Mouse (Mus musculus) spleen, adult 2 months (tissue): ENCODE measurements at regions not wholly inside any gene's neighbourhood (a gene's known extent, or its start where the extent isn't known, plus 50 kb on each side); places are given as distances from the start of the nearest gene placed in this dataset.

Experiments
- DNase-seq, 2 experiments: peaks; one replicate each; pipeline versions ENCODE4 v3.0.0 to v3.0.0-alpha.2; 2012 to 2021; ENCODE audit warnings: low spot score in 2 of 2, low read depth in 1 of 2
- H3K27ac ChIP-seq: fragments of 200-500 bp; 2 replicates; pipeline ENCODE4 v1.5.1; 2012; ENCODE audit warnings: low read length, inconsistent platforms; ENCODE audit not compliant: insufficient read depth
- H3K27me3 ChIP-seq: fragments of 200-500 bp; 2 replicates; pipeline ENCODE4 v1.6.1; 2012; ENCODE audit warnings: mild to moderate bottlenecking, moderate library complexity, low read length, inconsistent platforms; ENCODE audit not compliant: control insufficient read depth, insufficient read depth
- H3K36me3 ChIP-seq: fragments of 200-500 bp; 2 replicates; pipeline ENCODE4 v1.6.1; 2012; ENCODE audit warnings: mild to moderate bottlenecking, low read length, inconsistent platforms; ENCODE audit not compliant: control insufficient read depth, insufficient read depth
- H3K4me1 ChIP-seq: fragments of 200-500 bp; 2 replicates; pipeline ENCODE4 v1.6.1; 2011; ENCODE audit warnings: inconsistent platforms; ENCODE audit not compliant: control insufficient read depth, insufficient read depth, insufficient read length
- H3K4me3 ChIP-seq: fragments of 200-500 bp; 2 replicates; pipeline ENCODE4 v1.5.1; 2011; ENCODE audit warnings: mild to moderate bottlenecking, inconsistent platforms; ENCODE audit not compliant: insufficient read depth, insufficient read length; ENCODE audit errors: extremely low read depth
- CTCF ChIP-seq: fragments of 200-500 bp; IDR thresholded peaks from 2 replicates; pipeline ENCODE4 v1.5.1; 2011; ENCODE audit warnings: mild to moderate bottlenecking, inconsistent platforms; ENCODE audit not compliant: insufficient read depth, insufficient read length, insufficient replicate concordance; ENCODE audit errors: extremely low read depth
- POLR2A ChIP-seq: fragments of 200-500 bp; IDR thresholded peaks from 2 replicates; pipeline ENCODE4 v1.6.1; 2011; ENCODE audit warnings: low read depth, low read length, inconsistent platforms
- WGBS: fragments of 180-500 bp; shearing (Covaris S2); methylation state at CpG from one replicate; pipeline ENCODE4 v1.1.7; 2018; 5-methylcytosine and 5-hydroxymethylcytosine counted together

DNA sequence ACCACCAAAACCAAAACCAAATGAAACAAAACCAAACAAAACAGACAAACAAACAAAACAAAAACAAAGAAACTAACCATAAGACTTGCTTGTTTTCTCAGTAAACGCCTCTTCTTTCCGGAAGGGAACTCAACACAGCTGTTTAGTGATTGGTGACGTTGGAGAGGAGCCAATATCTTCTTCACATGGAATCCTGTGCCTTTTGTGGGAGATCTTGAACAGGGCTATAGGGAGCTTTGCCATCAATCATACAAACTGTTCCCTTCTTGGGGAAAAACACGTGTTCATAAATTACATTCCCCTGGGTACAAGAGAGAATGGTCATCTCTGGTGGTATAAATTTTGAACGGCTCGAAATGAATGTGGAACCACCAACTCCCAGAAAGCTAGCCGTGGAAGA is 1426.7 kb downstream of the Slc22a22 start:
- WGBS: 82% methylated on average over 7 of the region's 7 CpGs
- H3K27me3 ChIP-seq: no peaks in the 10 kb centered on the region
- DNase-seq: no peak
- no peaks in the 10 kb centered on the region for H3K36me3 ChIP-seq
- H3K27ac ChIP-seq: no peak overlapping the region
- no peak overlapping the region for H3K4me3 ChIP-seq
- H3K4me1 ChIP-seq: no peaks in the 10 kb centered on the region
- no peak for TF ChIP-seq CTCF
- no peak for TF ChIP-seq POLR2A

DNA sequence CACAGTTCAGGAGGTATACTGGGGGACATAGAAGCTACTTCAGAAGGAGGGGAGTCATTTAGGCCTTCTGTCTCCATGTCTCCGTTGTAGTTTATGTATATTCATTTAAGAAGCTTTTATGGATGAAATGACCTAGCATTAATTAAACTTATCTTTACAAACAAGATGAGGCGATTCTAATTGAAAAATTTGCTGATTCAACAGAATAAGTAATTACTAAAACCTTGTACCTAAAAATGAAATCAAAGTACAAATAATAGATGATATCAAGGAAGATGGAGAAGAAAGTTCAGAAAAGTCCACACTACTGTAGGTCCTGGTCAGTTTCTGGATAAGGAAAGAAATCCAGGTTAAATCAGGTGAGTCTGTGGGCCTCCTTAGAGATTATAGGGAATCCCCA is 1429.6 kb downstream of the Slc22a22 start:
- whole genome bisulfite sequencing: 86% methylated on average over 2 of the region's 2 CpGs
- DNase-seq: no peak
- no peak overlapping the region for H3K27ac ChIP-seq
- H3K27me3 ChIP-seq: no peaks in the 10 kb centered on the region
- no peak overlapping the region for H3K4me3 ChIP-seq
- no peak for TF ChIP-seq CTCF
- TF ChIP-seq POLR2A: no peak
- no peaks in the 10 kb centered on the region for H3K36me3 ChIP-seq
- no peaks in the 10 kb centered on the region for H3K4me1 ChIP-seq

DNA sequence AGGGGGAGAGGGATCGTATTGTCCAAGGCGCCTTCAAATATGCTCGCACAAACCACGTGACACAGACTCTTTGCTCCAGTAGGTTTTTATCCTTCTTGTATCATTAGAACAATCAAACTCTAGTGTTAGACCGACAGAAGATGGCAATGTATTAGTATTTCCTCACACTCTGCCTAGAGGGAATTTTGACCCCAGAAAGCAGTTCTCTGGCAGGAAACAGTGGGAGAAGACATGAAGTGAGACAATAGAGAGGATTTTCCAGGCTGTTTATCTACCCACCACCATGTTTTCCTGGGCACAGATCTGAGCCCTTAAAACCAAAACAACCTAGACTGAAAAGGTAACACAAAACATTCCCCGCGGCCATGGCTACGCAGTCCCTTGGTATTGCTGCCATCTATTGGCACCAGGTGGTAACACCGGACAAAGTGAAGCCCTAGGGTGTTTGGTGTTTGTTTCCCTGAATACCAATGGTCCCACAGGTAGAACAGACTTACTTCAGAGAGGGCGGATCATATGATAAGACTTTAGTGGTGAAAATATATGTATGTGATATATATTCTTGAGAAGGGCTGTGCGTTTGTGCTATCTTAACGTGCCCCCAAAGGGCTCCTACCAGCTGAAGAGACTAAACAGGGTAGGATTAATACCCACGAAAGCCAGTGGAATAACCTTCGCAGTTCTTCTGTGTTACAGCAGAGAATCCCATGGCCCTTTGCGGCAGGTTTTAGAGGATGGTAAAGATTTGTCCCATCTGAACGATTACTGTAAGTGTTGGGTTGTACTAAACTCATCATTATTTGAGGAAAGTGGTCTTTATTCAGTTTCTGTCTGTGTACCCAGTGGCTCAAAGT is 1430.5 kb downstream of the Slc22a22 start:
- WGBS: 31% methylated on average over 16 of the region's 16 CpGs

DNA sequence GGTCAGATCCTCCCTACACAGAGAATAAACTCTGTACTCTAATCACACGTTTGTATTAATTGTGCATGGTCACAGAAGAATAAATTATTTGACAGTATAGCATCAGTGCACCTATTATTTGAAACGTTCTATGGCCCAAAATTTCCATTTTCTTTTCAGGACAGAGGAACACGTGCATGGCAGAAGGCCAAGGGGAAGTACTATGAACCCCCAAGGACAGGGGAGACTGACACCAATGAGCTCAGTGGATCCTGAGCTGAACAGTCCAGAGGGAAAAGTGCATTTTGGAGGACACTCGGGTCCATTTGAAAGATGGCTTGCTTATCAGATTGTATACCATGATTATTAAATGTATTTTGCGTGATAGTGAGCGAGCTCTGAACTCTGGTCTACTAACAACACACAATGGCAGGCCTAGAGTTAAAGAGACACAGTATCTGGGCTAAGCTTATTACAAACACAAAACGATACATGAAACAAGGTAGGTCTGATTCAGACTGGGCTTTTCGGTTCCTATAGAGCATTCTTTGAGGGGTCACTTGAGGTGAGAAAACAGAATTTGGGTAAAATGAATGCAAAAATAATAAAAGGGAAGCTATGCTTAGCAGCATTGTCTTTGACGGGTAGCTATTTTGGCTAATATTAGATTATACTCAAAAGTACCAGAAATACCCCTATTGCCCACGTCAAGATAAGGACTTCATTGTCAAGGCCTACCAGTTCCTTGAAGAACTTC is 1431.7 kb downstream of the Slc22a22 start:
- Histone ChIP-seq H3K4me3 (no peak overlapping the region), H3K27me3 (no peaks in the 10 kb centered on the region), H3K36me3 (no peaks in the 10 kb centered on the region), H3K27ac (no peak overlapping the region), H3K4me1 (no peaks in the 10 kb centered on the region)
- no peak for TF ChIP-seq CTCF
- TF ChIP-seq POLR2A: no peak
- no peak for DNase-seq
- WGBS: 70% methylated on average over 10 of the region's 10 CpGs

More for the DNA sequence above, 1430.5 kb downstream of the Slc22a22 start:
- Histone ChIP-seq H3K27me3 (no peaks in the 10 kb centered on the region), H3K4me1 (no peaks in the 10 kb centered on the region), H3K4me3 (no peak overlapping the region; the same call in 1 of the 2 replicates), H3K27ac (no peak overlapping the region), H3K36me3 (no peaks in the 10 kb centered on the region)
- peak; percentile 88; the same call in 1 of the 2 replicates for TF ChIP-seq CTCF
- TF ChIP-seq POLR2A: no peak
- peak; percentile 35 to 59 for DNase-seq

DNA sequence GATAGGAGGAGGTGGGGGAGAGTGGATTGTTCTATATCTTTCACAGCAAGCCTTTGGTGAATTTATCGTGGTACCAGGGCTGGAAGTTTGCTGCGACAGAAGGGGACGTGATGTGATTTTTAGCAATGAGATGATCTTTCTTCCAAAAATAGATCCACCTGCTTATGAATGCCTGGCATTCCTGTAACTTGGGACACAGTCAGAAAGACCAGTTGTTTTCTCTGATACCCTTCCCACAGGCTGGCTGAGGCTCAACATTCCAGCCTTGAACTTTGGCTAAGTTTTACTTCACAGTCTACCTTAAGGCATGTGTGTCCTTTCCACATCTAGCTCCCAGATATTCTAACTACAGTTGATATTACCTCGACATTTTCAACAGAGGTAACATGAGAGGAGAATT is 1434.1 kb downstream of the Slc22a22 start:
- no peaks in the 10 kb centered on the region for H3K36me3 ChIP-seq
- H3K4me1 ChIP-seq: no peaks in the 10 kb centered on the region
- no peak overlapping the region for H3K27ac ChIP-seq
- 80% methylated on average over 4 of the region's 4 CpGs for WGBS
- no peaks in the 10 kb centered on the region for H3K27me3 ChIP-seq
- no peak for DNase-seq
- TF ChIP-seq POLR2A: no peak
- TF ChIP-seq CTCF: no peak
- H3K4me3 ChIP-seq: no peak overlapping the region

DNA sequence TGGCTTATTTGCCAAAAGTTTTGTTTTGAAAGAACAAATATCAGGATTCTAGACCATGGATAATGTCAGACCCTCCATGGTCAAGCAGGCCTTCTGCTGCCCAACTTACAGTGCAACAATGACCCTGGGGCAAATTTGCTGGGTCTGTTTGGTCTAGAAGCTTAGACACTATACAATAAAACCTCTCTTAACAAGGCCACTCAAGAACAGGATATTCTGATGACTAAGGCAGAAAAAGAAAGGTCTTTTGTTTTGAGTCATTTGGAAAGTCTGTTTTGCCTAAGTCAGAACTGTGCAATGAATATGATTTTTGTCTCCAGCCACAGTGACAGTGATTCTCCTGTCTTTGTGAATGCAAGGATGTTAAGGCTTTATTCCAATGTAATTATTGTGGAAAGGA is 1435.0 kb downstream of the Slc22a22 start:
- Histone ChIP-seq H3K27me3 (no peaks in the 10 kb centered on the region), H3K4me1 (no peaks in the 10 kb centered on the region), H3K4me3 (no peak overlapping the region), H3K27ac (no peak overlapping the region), H3K36me3 (no peaks in the 10 kb centered on the region)
- no peak for DNase-seq
- no peak for TF ChIP-seq CTCF
- TF ChIP-seq POLR2A: no peak

DNA sequence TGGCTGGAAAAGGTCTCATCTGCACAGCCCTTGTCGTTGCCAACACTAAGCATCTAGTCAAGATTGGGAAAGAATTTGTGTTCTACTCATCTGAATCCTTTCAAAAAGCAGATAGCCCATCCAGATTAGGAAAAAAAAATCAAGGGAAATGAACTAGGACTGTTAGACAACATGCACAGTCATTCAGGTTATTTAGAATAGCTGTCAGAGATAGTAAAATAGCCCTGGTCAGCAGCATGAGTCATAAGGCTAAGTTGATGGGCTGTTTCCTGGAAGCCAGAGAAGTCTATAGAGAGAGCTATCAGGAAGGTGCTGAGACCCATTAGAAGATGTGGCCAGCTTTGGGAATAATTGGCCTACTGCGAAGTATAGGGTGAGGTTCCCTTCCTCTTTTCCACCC is 1447.4 kb downstream of the Slc22a22 start:
- TF ChIP-seq CTCF (no peak), POLR2A (no peak)
- no peaks in the 10 kb centered on the region for H3K36me3 ChIP-seq
- 79% methylated on average over 2 of the region's 2 CpGs for WGBS
- DNase-seq: no peak
- no peak overlapping the region for H3K4me3 ChIP-seq
- H3K27ac ChIP-seq: no peak overlapping the region
- H3K27me3 ChIP-seq: no peaks in the 10 kb centered on the region
- H3K4me1 ChIP-seq: no peaks in the 10 kb centered on the region
